Comparison of ENCODE assay signal across 16 mouse cellular contexts in genomic region chr7:64040026-64040737, GRCm38 (mm10).
A peak's percentile ranks its signal among the peaks of the same experiment; 100 is the strongest.
DNase-seq lines count a peak whose midpoint lies in the region; ATAC-seq and TF ChIP-seq lines count a peak whose summit lies in the region.
"Had no signal": no experiment of that assay in that cellular context is flagged by ENCODE, and none has a peak within 500 bp of the region (broad histone marks: within the 10 kb centered on the region; RNA-seq: fewer than 3 reads in every experiment).

No protein-coding gene starts in this region.

- H3K4me1 ChIP-seq in heart, embryonic 10.5 days = peaks cover 45% of the 10 kb centered on the region
- H3K4me1 ChIP-seq in heart, adult 2 months (ENCODE audit: control insufficient read depth, insufficient read depth, low read length) = no peaks in the 10 kb centered on the region
- H3K4me1 ChIP-seq in lung, embryonic 14.5 days (ENCODE audit: insufficient read depth) = no peaks in the 10 kb centered on the region
- peaks cover 89% of the 10 kb centered on the region for H3K4me1 ChIP-seq in erythroblast, embryonic 14.5 days (ENCODE audit: control insufficient read depth)
- H3K4me1 ChIP-seq in liver, embryonic 16.5 days (ENCODE audit: control insufficient read depth, low read depth, low read length) = peaks cover 62% of the 10 kb centered on the region
- H3K4me1 ChIP-seq in forebrain, embryonic 12.5 days = peaks cover 5% of the 10 kb centered on the region; the same call in 1 of the 2 replicates
- H3K4me1 ChIP-seq: midbrain, embryonic 13.5 days had no signal

- no peak overlapping the region for H3K4me3 ChIP-seq in heart, embryonic 10.5 days
- H3K4me3 ChIP-seq in heart, adult 2 months = no peak overlapping the region
- H3K4me3 ChIP-seq in lung, embryonic 14.5 days (ENCODE audit: low read depth, low read length) = no peak overlapping the region
- peak overlapping the region; percentile 19 for H3K4me3 ChIP-seq in erythroblast, embryonic 14.5 days (replicated peaks)
- no peak overlapping the region for H3K4me3 ChIP-seq in liver, embryonic 16.5 days (ENCODE audit: low read depth, low read length)
- H3K4me3 ChIP-seq in forebrain, embryonic 12.5 days (replicated peaks) = no peak overlapping the region
- H3K4me3 ChIP-seq: limb, embryonic 15.5 days; midbrain, embryonic 13.5 days had no signal

- DNase-seq in heart, embryonic 10.5 days (ENCODE audit: low spot score) = no peak
- DNase-seq in heart, adult 2 months = no peak
- no peak for DNase-seq in lung, embryonic 14.5 days
- DNase-seq in lung, postnatal 25 days (ENCODE audit: low spot score) = no peak
- no peak for DNase-seq in spleen, postnatal 10 days (ENCODE audit: low spot score in 2 of 2)
- DNase-seq: cerebellum, adult 18-20 months; gastrocnemius, postnatal 36 days; lung, postnatal 36 days; right cerebral cortex, postnatal 25 days; thymus, adult 18-20 months had no signal

- H3K79me2 ChIP-seq in heart, adult 2 months (replicated peaks; ENCODE audit: control insufficient read depth, insufficient read depth, low read length) = no peaks in the 10 kb centered on the region

- WGBS in heart, embryonic 10.5 days = 78% methylated on average over 7 of the region's 7 CpGs
- 67% methylated on average over 7 of the region's 7 CpGs for WGBS in heart, adult 2 months
- WGBS in lung, embryonic 14.5 days = 75% methylated on average over 7 of the region's 7 CpGs
- 44% methylated on average over 7 of the region's 7 CpGs for WGBS in liver, embryonic 16.5 days (ENCODE audit: insufficient replicate concordance)
- 87% methylated on average over 7 of the region's 7 CpGs for WGBS in forebrain, embryonic 12.5 days

- no peak for TF ChIP-seq EP300 in heart, adult 2 months (IDR thresholded peaks at IDR 0.05; ENCODE audit: insufficient read depth, low read depth, low read length)

- peak; percentile 14; the same call in 1 of the 2 replicates for ATAC-seq in lung, embryonic 14.5 days (ENCODE audit: insufficient read depth)
- ATAC-seq in liver, embryonic 16.5 days (ENCODE audit: low read depth) = peak; percentile 89
- ATAC-seq in forebrain, embryonic 12.5 days (ENCODE audit: low FRiP score) = no peak

- intact Hi-C loops in heart, adult 2 months (cut with DNase I) = no loop called here

- TF ChIP-seq POLR2A in heart, adult 2 months (IDR thresholded peaks at IDR 0.05; ENCODE audit: insufficient read depth, low read depth, low read length) = no peak

- H3K9ac ChIP-seq in heart, adult 2 months (ENCODE audit: low read depth, low read length) = no peak overlapping the region
- H3K9ac ChIP-seq in lung, embryonic 14.5 days = no peak overlapping the region
- no peak overlapping the region for H3K9ac ChIP-seq in liver, embryonic 16.5 days (ENCODE audit: low read depth, low read length)
- H3K9ac ChIP-seq in forebrain, embryonic 12.5 days = no peak overlapping the region
- H3K9ac ChIP-seq: limb, embryonic 15.5 days; midbrain, embryonic 13.5 days had no signal

- TF ChIP-seq CTCF in heart, adult 2 months (IDR thresholded peaks at IDR 0.05) = no peak
- TF ChIP-seq CTCF in lung, embryonic 14.5 days (IDR thresholded peaks at IDR 0.05; ENCODE audit: low read depth) = no peak

- H3K4me2 ChIP-seq in lung, embryonic 14.5 days = no peak overlapping the region
- H3K4me2 ChIP-seq in liver, embryonic 16.5 days (ENCODE audit: low read depth, low read length) = peak overlapping the region; percentile 1
- no peak overlapping the region for H3K4me2 ChIP-seq in forebrain, embryonic 12.5 days
- H3K4me2 ChIP-seq: limb, embryonic 15.5 days; midbrain, embryonic 13.5 days had no signal

- H3K27me3 ChIP-seq in heart, embryonic 10.5 days (ENCODE audit: insufficient read depth, poor library complexity, severe bottlenecking) = no peaks in the 10 kb centered on the region
- H3K27me3 ChIP-seq in heart, adult 2 months (ENCODE audit: control insufficient read depth, insufficient read depth, low read length) = no peaks in the 10 kb centered on the region
- H3K27me3 ChIP-seq in lung, embryonic 14.5 days (ENCODE audit: insufficient read depth, low read length) = no peaks in the 10 kb centered on the region
- H3K27me3 ChIP-seq in erythroblast, embryonic 14.5 days (ENCODE audit: control insufficient read depth) = no peaks in the 10 kb centered on the region
- no peaks in the 10 kb centered on the region for H3K27me3 ChIP-seq in liver, embryonic 16.5 days (ENCODE audit: control insufficient read depth, insufficient read depth, low read depth, low read length)
- H3K27me3 ChIP-seq in forebrain, embryonic 12.5 days = no peaks in the 10 kb centered on the region
- H3K27me3 ChIP-seq: limb, embryonic 15.5 days; midbrain, embryonic 13.5 days had no signal

- H3K27ac ChIP-seq in heart, embryonic 10.5 days = peak overlapping the region; percentile 78; the same call in 1 of the 2 replicates
- no peak overlapping the region; the same call in 1 of the 2 replicates for H3K27ac ChIP-seq in heart, adult 2 months
- no peak overlapping the region for H3K27ac ChIP-seq in lung, embryonic 14.5 days (ENCODE audit: low read depth)
- H3K27ac ChIP-seq in liver, embryonic 16.5 days (ENCODE audit: low read length) = peak overlapping the region; percentile 70
- H3K27ac ChIP-seq in forebrain, embryonic 12.5 days = no peak overlapping the region
- H3K27ac ChIP-seq: kidney, postnatal 0 days; limb, embryonic 15.5 days; midbrain, embryonic 13.5 days had no signal

- H3K9me3 ChIP-seq in heart, embryonic 10.5 days = no peaks in the 10 kb centered on the region
- H3K9me3 ChIP-seq in lung, embryonic 14.5 days (ENCODE audit: low read depth, low read length) = no peaks in the 10 kb centered on the region
- peaks cover 8% of the 10 kb centered on the region for H3K9me3 ChIP-seq in erythroblast, embryonic 14.5 days (ENCODE audit: control insufficient read depth, low read length)
- H3K9me3 ChIP-seq in liver, embryonic 16.5 days (replicated peaks; ENCODE audit: control insufficient read depth, low read length) = peaks cover 4% of the 10 kb centered on the region
- H3K9me3 ChIP-seq in forebrain, embryonic 12.5 days = no peaks in the 10 kb centered on the region; the same call in 1 of the 2 replicates
- H3K9me3 ChIP-seq: limb, embryonic 15.5 days; midbrain, embryonic 13.5 days had no signal

- H3K36me3 ChIP-seq in heart, embryonic 10.5 days = no peaks in the 10 kb centered on the region
- no peaks in the 10 kb centered on the region for H3K36me3 ChIP-seq in heart, adult 2 months (ENCODE audit: control insufficient read depth, insufficient read depth, low read length)
- H3K36me3 ChIP-seq in lung, embryonic 14.5 days (ENCODE audit: insufficient read depth) = no peaks in the 10 kb centered on the region
- peaks cover 4% of the 10 kb centered on the region; the same call in 1 of the 2 replicates for H3K36me3 ChIP-seq in erythroblast, embryonic 14.5 days (ENCODE audit: control insufficient read depth)
- H3K36me3 ChIP-seq in liver, embryonic 16.5 days (ENCODE audit: control insufficient read depth, insufficient read depth) = no peaks in the 10 kb centered on the region
- no peaks in the 10 kb centered on the region for H3K36me3 ChIP-seq in forebrain, embryonic 12.5 days (replicated peaks)
- H3K36me3 ChIP-seq: limb, embryonic 15.5 days; midbrain, embryonic 13.5 days had no signal

Comparison
In these comparisons a context has a peak if more than half of its experiments do, and no peak if none do; other contexts are left out.
1. H3K27ac ChIP-seq: peak in heart, embryonic 10.5 days (single experiment) and liver, embryonic 16.5 days (single experiment); none in heart, adult 2 months (single experiment), lung, embryonic 14.5 days (single experiment) and forebrain, embryonic 12.5 days (single experiment).